ENCODE assay signal across 22 mouse cellular contexts in the genomic region with DNA sequence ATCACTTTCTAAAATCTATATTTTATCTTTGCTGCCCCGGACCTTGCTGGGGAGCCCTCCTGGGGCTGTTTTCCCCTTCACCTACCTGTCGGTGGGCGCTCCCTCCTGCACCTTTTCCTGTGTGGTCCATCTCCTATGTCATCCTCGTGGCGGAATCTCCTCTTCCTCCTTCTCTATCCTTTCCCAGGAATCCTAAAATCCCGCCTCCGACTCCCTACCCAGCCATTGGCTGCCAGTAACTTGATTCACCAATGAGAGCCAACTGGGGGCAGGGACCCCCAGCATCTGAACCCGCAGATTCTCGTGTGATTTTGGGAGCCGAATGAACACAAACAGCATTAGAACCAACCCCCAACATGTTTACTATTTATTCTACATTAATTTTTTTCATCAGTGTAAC. TPM values are rescaled to one million over a fixed set of nuclear protein-coding genes. Genes with fewer than 3 reads are reported as not detected.
DNase-seq lines count a peak whose midpoint lies in the region; ATAC-seq and TF ChIP-seq lines count a peak whose summit lies in the region.
"Had no signal": no experiment of that assay in that cellular context is flagged by ENCODE, and none has a peak within 500 bp of the region (broad histone marks: within the 10 kb centered on the region; RNA-seq: fewer than 3 reads in every experiment).

No protein-coding gene starts in this region.

- peak; percentile 89 for ATAC-seq in G1E (ENCODE audit: extremely low read depth, insufficient number of reproducible peaks, low FRiP score, poor library complexity, severe bottlenecking)
- ATAC-seq in activated CD4-positive, CD25-positive, alpha-beta regulatory T cell, adult 4 months, result no peak
- ATAC-seq: CD4-positive, CD25-positive, alpha-beta regulatory T cell, adult 4 months; forebrain, embryonic 15.5 days; hindbrain, postnatal 0 days; intestine, embryonic 16.5 days had no signal

- H3K4me1 ChIP-seq in E14TG2a.4 (replicated peaks; ENCODE audit: low read depth, low read length), result peaks cover 24% of the 10 kb centered on the region
- peaks cover 4% of the 10 kb centered on the region for H3K4me1 ChIP-seq in G1E (ENCODE audit: insufficient read depth, low read depth, low read length)
- H3K4me1 ChIP-seq: embryonic facial prominence, embryonic 12.5 days; forebrain, embryonic 15.5 days; heart, embryonic 15.5 days; hindbrain, embryonic 13.5 days had no signal

- H3K36me3 ChIP-seq in E14TG2a.4 (ENCODE audit: insufficient read depth, low read length), result peaks cover 26% of the 10 kb centered on the region
- H3K36me3 ChIP-seq in G1E (replicated peaks), result peaks cover 27% of the 10 kb centered on the region
- H3K36me3 ChIP-seq: heart, embryonic 15.5 days had no signal

- H3K9me3 ChIP-seq in E14TG2a.4 (ENCODE audit: low read length) (no peaks in the 10 kb centered on the region), G1E (replicated peaks) (peaks cover 11% of the 10 kb centered on the region)
- H3K9me3 ChIP-seq: embryonic facial prominence, embryonic 12.5 days; forebrain, embryonic 15.5 days; heart, embryonic 15.5 days; hindbrain, embryonic 13.5 days had no signal

- DNase-seq in heart, adult 11 months, result peak; percentile 72
- DNase-seq in heart, adult 8-10 months (ENCODE audit: low spot score), result no peak
- DNase-seq in G1E (ENCODE audit: low spot score), result peak; percentile 11
- peak; percentile 60 for DNase-seq in testis, postnatal 14 days (ENCODE audit: low spot score)
- no peak for DNase-seq in urinary bladder, postnatal 4 days (ENCODE audit: low spot score in 2 of 2)
- DNase-seq: adrenal gland, postnatal 14 days; B cell, adult 2 months; cerebellum, adult 11-12 months; cerebellum, adult 9-10 months; cerebellum, postnatal 25 days; gastrocnemius, postnatal 14 days; heart, postnatal 14 days; kidney, adult 2 months had no signal

- H3K27me3 ChIP-seq in E14TG2a.4 (ENCODE audit: insufficient read depth, low read length) (no peaks in the 10 kb centered on the region), G1E (ENCODE audit: insufficient read depth, low read length) (no peaks in the 10 kb centered on the region)
- H3K27me3 ChIP-seq: embryonic facial prominence, embryonic 12.5 days; forebrain, embryonic 15.5 days; heart, embryonic 15.5 days; hindbrain, embryonic 13.5 days had no signal

- TF ChIP-seq CTCF in E14TG2a.4 (conservative IDR thresholded peaks at IDR 0.05; ENCODE audit: low read length), result no peak
- TF ChIP-seq CTCF in G1E (IDR thresholded peaks at IDR 0.05; ENCODE audit: low read depth, low read length), result no peak

- H3K4me3 ChIP-seq in E14TG2a.4 (replicated peaks; ENCODE audit: low read length) (peak overlapping the region; percentile 90), G1E (ENCODE audit: low read depth, low read length) (peak overlapping the region; percentile 69)
- H3K4me3 ChIP-seq: embryonic facial prominence, embryonic 12.5 days; forebrain, embryonic 15.5 days; heart, embryonic 15.5 days; hindbrain, embryonic 13.5 days had no signal

RNA-seq across cellular contexts. Expression of a gene that starts 57.1 kb away (rescaled TPM):
- 10 to 100 TPM; 13.7 to 16.1 (median 15.1) TPM for total RNA-seq in heart, adult 8-10 months (2022)
- total RNA-seq in G1E (2014; fragmentation: Nextera tagmentation), result 3.2 and 3.6 TPM in 2 replicates
- total RNA-seq in G1E (2017), result 5.8 and 6.2 TPM in 2 replicates
- 0.52 and 0.68 TPM in 2 replicates for polyA plus RNA-seq in G1E (2012)
- under 1 TPM; 0.13 to 0.33 TPM for polyA plus RNA-seq in activated CD4-positive, CD25-positive, alpha-beta regulatory T cell, adult 4 months (2017; shearing (Covaris generic))

Comparison
In these comparisons a context has a peak if more than half of its experiments do, and no peak if none do; other contexts are left out.
1. DNase-seq: peak in heart, adult 11 months (single experiment), G1E (single experiment) and testis, postnatal 14 days (single experiment); none in heart, adult 8-10 months (single experiment) and urinary bladder, postnatal 4 days (0 of 2).